Mouse (Mus musculus) left cerebral cortex, adult 2 months (tissue): ENCODE results near the gene Klf13. TPM values are rescaled to one million over a fixed set of nuclear protein-coding genes. Genes with fewer than 3 reads are reported as not detected.

Experiments
- DNase-seq, 2 experiments: peaks; one replicate each; pipeline ENCODE4 v3.0.0; 2021 to 2022; ENCODE audit warnings: low spot score in 2 of 2, mixed read lengths in 1 of 2; ENCODE audit errors: extremely low spot score in 1 of 2
- H3K27ac ChIP-seq: fragments of 200-600 bp; 2 replicates; pipeline ENCODE4 v1.8.1; 2022
- H3K4me3 ChIP-seq: fragments of 200-600 bp; 2 replicates; pipeline ENCODE4 v1.8.1; 2022
- CTCF ChIP-seq: fragments of 200-600 bp; IDR thresholded peaks from 2 replicates; pipeline ENCODE4 v1.8.1; 2022; ENCODE audit warnings: antibody characterized with exemption, mild to moderate bottlenecking, moderate library complexity
- intact Hi-C: fragments of 180-260 bp; cut with DNase I; formaldehyde crosslinking; loops from one replicate; pipeline ENCODE4 v1.15.1; 2025
- total RNA-seq, 2 experiments: library from RNA; stranded (reverse); gene quantifications; 2 replicates each; pipeline ENCODE4 v1.2.3; 2021

The Klf13 gene
- total RNA-seq, 2 experiments from 2014 or later, result 179 to 199 TPM

GRCm38 (mm10) chr7:63887602-63888123 lies 51.1 kb downstream of the Klf13 start:
- Histone ChIP-seq H3K4me3 (no peak overlapping the region), H3K27ac (no peak overlapping the region)
- no peak for DNase-seq
- intact Hi-C loops, result no loop called here
- no peak for TF ChIP-seq CTCF

GRCm38 (mm10) chr7:63887034-63887551 lies 51.6 kb downstream of the Klf13 start:
- no peak overlapping the region for H3K4me3 ChIP-seq
- intact Hi-C loops, result no loop called here
- TF ChIP-seq CTCF, result no peak
- no peak overlapping the region for H3K27ac ChIP-seq
- no peak for DNase-seq

GRCm38 (mm10) chr7:63885025-63885424 lies 53.7 kb downstream of the Klf13 start:
- no peak for DNase-seq
- no peak overlapping the region for H3K27ac ChIP-seq
- no peak overlapping the region for H3K4me3 ChIP-seq
- intact Hi-C loops, result no loop called here
- no peak for TF ChIP-seq CTCF

- no peak for TF ChIP-seq CTCF
- Histone ChIP-seq H3K27ac (no peak overlapping the region), H3K4me3 (no peak overlapping the region)
- intact Hi-C loops, result no loop called here
- no peak for DNase-seq
Observed at GRCm38 (mm10) chr7:63882739-63883138, 56.0 kb downstream of the Klf13 start.

- intact Hi-C loops, result no loop called here
- no peak overlapping the region for H3K4me3 ChIP-seq
- H3K27ac ChIP-seq, result no peak overlapping the region
Observed at GRCm38 (mm10) chr7:63879583-63879982, 59.1 kb downstream of the Klf13 start.

GRCm38 (mm10) chr7:63877610-63878009 lies 61.1 kb downstream of the Klf13 start:
- H3K4me3 ChIP-seq, result no peak overlapping the region
- H3K27ac ChIP-seq, result no peak overlapping the region
- no peak for TF ChIP-seq CTCF
- no peak for DNase-seq
- intact Hi-C loops, result no loop called here

More at GRCm38 (mm10) chr7:63879583-63879982, 59.1 kb downstream of the Klf13 start:
- TF ChIP-seq CTCF, result no peak
- no peak for DNase-seq

- no peak for DNase-seq
- no peak overlapping the region for H3K4me3 ChIP-seq
- intact Hi-C loops, result no loop called here
Observed at GRCm38 (mm10) chr7:63876640-63877039, 62.1 kb downstream of the Klf13 start.

GRCm38 (mm10) chr7:63875686-63876085 lies 63.0 kb downstream of the Klf13 start:
- H3K27ac ChIP-seq, result no peak overlapping the region
- no peak for TF ChIP-seq CTCF
- intact Hi-C loops, result no loop called here
- H3K4me3 ChIP-seq, result no peak overlapping the region
- no peak for DNase-seq

More at GRCm38 (mm10) chr7:63876640-63877039, 62.1 kb downstream of the Klf13 start:
- TF ChIP-seq CTCF, result no peak
- no peak overlapping the region for H3K27ac ChIP-seq

- intact Hi-C loops, result no loop called here
- DNase-seq, result no peak
- Histone ChIP-seq H3K4me3 (no peak overlapping the region), H3K27ac (no peak overlapping the region)
- no peak for TF ChIP-seq CTCF
Observed at GRCm38 (mm10) chr7:63873880-63874279, 64.8 kb downstream of the Klf13 start.

- DNase-seq, result no peak
- Histone ChIP-seq H3K27ac (no peak overlapping the region), H3K4me3 (no peak overlapping the region)
- no peak for TF ChIP-seq CTCF
- intact Hi-C loops, result no loop called here
Observed at GRCm38 (mm10) chr7:63871698-63872097, 67.0 kb downstream of the Klf13 start.

GRCm38 (mm10) chr7:63868356-63868918 lies 70.3 kb downstream of the Klf13 start:
- TF ChIP-seq CTCF, result no peak
- no peak overlapping the region for H3K4me3 ChIP-seq
- intact Hi-C loops, result no loop called here
- DNase-seq, result no peak
- no peak overlapping the region for H3K27ac ChIP-seq

GRCm38 (mm10) chr7:63865911-63866310 lies 72.8 kb downstream of the Klf13 start:
- DNase-seq, result no peak
- no peak for TF ChIP-seq CTCF
- Histone ChIP-seq H3K4me3 (no peak overlapping the region), H3K27ac (no peak overlapping the region)
- intact Hi-C loops, result no loop called here

- no peak for TF ChIP-seq CTCF
- intact Hi-C loops, result no loop called here
- no peak overlapping the region for H3K4me3 ChIP-seq
- DNase-seq, result no peak
- H3K27ac ChIP-seq, result no peak overlapping the region
Observed at GRCm38 (mm10) chr7:63863046-63863445, 75.7 kb downstream of the Klf13 start.
